Mouse (Mus musculus) megakaryocyte progenitor cell, adult 5-6 weeks (primary cell): ENCODE measurements around the gene Zbed6. TPM values are rescaled to one million over a fixed set of nuclear protein-coding genes. Genes with fewer than 3 reads are reported as not detected.
"Not testable (repeated sequence)": the region's sequence is repeated elsewhere in the genome, so short reads cannot be mapped to it uniquely, and the experiment has no call there.

ENCODE experiments used
- ATAC-seq: replicated peaks from 2 replicates; pipeline ENCODE4 v1.8.0; 2016; ENCODE audit warnings: mild to moderate bottlenecking, moderate TSS enrichment, inconsistent platforms; ENCODE audit not compliant: poor library complexity
- total RNA-seq, 2 experiments: library from RNA; stranded (forward) in 1 of 2; stranded (reverse) in 1 of 2; fragments of 157-497, 149-512 nt in 1 of 2; fragments of 200-1000 nt in 1 of 2; gene quantifications; 2 replicates each; pipeline versions ENCODE4 v1.2.3 to v1.2.4; 2015 to 2017

Gene Zbed6
- total RNA-seq (2015) (9.1 and 12.8 TPM in 2 replicates), total RNA-seq (2017) (9.3 and 14.9 TPM in 2 replicates)

DNA sequence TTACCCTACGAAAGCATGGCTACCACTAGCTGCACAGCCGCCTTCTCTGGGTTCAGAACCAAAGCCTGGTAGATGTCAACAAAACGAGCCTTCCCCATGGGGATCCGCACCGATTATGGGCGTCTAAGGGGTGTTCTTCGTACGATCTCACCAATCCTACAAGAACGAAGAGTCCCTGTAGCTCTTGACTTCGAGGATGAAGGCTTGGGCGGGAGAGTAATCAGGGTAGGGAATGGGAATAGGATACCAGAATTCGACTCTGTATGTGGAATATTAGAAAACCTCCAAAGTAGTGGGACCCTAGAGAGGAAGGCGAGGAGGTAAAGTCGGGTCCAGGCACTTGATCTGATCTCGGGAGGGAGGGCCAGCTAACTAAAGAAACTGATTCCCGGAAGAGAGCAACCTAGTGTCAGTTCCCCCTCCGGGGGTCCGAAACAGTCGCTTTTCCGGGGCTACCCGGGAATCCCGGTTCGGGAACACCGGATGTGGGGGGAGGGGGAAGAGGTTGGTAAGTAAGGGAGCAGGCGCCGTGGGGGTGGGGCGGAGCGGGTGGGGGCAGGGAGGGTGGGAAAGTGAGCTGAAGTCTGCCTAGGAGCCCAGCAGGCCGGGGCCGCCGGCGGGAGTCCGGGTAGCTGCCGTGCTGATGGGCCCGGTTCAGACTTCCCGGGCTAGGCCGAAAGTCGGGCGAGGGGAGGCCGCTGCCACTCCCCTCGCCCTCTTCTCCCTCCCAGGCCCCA is at the start of gene Zbed6:
Gene Zbed6, minus strand, starts transcription at position 420 of the 737 bp plus-strand sequence.
- peak; percentile 47 for ATAC-seq

GRCm38 (mm10) chr1:133709292-133709691 is 48.6 kb upstream of the Zbed6 start:
- ATAC-seq = no peak

GRCm38 (mm10) chr1:133701824-133702223 is 41.1 kb upstream of the Zbed6 start:
- ATAC-seq = not testable (repeated sequence)

DNA sequence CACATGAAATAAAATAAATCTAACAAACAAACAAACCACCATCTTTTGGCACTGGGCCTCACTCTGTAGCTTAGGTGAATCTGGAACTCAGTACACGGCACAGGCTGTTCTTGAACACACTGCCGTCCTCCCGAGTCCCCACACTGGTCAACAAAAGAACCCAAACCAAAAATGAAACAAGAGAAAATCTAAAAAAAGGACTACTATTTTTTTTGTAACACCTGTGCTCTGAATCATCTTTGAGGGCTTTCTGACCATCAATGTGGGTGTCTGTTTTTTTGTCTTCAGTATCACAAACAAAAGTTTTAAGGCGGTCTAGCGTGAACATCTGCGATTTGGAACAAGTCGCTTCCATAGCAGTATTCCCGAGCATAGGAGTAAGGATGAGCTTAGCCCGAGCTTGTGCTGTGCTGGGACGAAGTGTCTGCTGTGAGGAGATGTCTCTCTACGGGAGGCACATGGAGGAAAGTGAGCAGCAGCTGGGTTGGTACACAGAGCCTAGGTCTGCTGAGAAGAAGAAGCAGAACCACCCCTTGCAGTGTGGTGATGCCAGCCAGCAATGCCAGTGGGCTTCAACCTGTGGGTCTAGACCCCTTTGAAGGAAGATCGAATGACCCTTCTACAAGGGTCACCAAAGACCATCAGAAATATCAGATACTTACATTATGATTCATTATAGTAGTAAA is 37.4 kb upstream of the Zbed6 start:
- no peak for ATAC-seq

GRCm38 (mm10) chr1:133695901-133696300 is 35.2 kb upstream of the Zbed6 start:
- ATAC-seq = no peak

DNA sequence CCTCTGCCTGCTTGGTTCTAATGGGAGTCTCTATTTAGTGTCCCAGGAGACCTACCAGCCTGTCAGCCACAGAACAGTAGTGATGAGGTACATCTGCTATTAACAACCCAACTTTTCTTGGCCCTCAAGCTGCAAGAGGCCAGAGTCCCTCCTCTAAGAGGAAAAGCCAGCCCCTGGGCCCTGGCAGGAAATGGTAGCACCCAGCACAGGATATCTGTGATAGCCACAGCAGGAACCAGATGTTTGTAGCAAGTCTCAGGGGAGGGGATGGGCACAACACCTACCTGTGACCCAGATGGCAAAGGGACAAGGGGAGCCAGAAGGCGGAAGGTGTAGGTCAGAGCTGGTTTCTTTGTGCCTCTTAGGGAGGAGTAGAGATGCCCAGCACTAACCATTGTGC is 34.2 kb upstream of the Zbed6 start:
- peak; percentile 77 for ATAC-seq

DNA sequence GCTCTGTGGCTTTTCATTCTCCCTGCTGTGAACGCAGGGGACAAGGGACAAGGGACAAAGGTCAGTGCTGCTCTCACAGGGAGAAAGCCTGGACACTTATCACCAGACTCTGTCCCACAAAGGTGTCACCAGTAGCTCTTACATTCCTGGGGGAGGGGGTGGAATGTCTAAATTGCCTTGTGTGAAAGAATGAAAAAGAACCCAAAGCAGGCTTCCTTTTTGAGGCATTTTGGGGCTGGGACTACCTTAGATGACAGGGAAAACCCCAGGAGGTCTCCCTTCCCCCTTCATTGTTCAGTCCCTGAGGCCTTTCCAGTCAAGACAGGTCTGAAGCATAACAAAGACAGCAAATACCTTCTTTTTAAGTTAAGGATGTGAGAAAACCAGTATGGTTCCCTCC is 33.6 kb upstream of the Zbed6 start:
- no peak for ATAC-seq

- no peak for ATAC-seq
Measured at GRCm38 (mm10) chr1:133693536-133694114, 32.9 kb upstream of the Zbed6 start.

- no peak for ATAC-seq
Measured at GRCm38 (mm10) chr1:133692195-133692594, 31.5 kb upstream of the Zbed6 start.

DNA sequence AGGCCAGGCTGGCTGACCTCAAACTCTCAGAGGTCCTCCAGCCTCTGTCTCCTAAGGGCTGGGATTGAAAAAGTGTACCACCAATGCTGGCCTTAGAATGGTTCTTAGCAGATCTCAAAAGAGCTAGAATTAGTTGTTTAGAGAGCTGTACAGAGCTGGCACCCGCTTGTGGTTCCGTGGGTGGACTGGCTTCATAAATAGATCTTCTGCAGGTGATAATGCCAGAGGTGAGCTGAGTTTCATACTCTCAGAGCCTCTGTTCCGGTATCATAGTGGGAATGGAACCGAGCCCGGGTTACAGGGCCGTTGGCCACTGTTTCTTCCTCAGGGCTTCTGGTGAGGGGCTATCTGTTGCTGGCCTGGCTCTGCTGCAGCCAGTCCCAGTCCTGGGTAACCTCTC is 30.4 kb upstream of the Zbed6 start:
- no peak for ATAC-seq

GRCm38 (mm10) chr1:133689897-133690296 is 29.2 kb upstream of the Zbed6 start, which contains the start of gene Lax1:
Lax1 (minus strand) TSS chr1:133690108.
- peak; percentile 69 for ATAC-seq

DNA sequence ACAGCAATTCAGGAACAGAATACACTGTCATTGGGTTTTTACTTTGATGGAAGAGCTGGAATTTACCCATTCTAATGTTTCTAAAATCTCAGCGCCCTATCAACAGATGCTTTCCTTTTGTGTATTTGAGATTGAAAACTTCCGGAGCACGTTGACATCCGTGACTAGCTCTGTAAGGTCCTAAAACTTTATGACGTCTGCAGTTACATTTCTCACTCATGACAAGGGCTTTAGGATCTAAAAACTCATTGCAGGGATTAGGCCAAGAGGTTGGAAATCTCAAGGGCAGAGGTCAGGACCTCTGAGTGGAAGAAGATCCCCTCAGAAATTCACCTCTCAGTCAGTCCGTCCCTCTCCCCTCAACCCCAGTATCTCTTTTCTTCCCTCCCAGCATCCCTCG is 27.6 kb upstream of the Zbed6 start:
- no peak for ATAC-seq

GRCm38 (mm10) chr1:133685749-133686519 is 25.2 kb upstream of the Zbed6 start:
- ATAC-seq = peak; percentile 63

GRCm38 (mm10) chr1:133671801-133672200 is 11.1 kb upstream of the Zbed6 start:
- no peak for ATAC-seq

- ATAC-seq = no peak
Measured at GRCm38 (mm10) chr1:133671266-133671665, 10.6 kb upstream of the Zbed6 start.

DNA sequence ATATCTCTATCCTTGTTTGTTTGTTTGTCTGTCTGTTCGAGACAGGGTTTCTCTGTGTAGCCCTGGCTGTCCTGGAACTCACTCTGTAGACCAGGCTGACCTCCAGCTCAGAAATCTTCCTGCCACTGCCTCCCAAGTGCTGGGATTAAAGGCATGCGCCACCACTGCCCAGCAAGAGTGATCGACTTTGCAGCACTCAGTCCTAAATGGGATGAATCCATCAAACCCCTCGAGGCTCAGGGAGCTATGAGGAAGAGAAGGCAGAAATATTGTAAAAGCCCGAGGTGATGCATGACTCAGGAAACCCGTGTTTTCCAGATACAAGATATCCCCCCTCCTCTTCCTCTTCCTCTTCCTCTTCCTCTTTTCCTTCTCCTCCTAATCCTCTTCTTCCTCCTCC is 10.1 kb upstream of the Zbed6 start:
- no peak for ATAC-seq

GRCm38 (mm10) chr1:133670190-133670589 is 9.5 kb upstream of the Zbed6 start:
- ATAC-seq = no peak

GRCm38 (mm10) chr1:133668618-133669017 is 7.9 kb upstream of the Zbed6 start:
- ATAC-seq = no peak

DNA sequence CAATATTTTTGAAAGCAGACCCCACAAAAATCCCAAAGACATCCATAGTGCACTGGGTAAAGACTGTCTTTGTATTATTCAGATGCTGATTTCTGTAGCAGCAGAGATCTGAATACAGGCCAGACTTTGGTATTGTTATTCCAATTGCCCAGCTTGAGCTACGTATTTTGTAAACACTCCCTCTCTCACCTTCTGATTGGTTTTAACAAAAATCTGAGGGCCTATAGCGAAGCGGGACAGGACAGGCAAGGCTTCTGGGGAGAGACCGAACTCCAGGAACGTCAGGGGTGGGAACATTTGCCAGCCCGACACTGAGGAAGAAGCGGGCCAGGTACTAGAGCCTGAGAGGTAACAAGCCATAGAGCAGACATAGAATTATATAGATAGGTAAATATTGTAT is 7.0 kb upstream of the Zbed6 start:
- ATAC-seq = no peak

DNA sequence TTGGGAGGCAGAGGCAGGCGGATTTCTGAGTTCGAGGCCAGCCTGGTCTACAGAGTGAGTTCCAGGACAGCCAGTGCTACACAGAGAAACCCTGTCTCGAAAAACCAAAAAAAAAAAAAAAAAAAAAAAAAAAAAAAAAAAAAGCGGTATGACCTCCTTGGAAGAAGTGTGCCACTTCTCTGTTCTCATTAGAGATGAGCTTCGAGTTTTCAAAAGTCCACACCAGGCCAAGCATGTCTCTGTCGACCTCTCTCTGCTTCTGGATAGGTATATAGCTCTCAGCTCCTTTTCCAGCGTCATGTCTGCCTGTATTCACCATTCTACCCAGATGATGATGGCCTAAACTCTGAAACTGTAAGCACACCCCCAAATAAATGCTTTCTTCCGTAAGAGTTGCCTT is 5.0 kb upstream of the Zbed6 start:
- ATAC-seq = not testable (repeated sequence)
